Mouse (Mus musculus): ENCODE measurements around the gene Nlrp6. TPM values are rescaled to one million over a fixed set of nuclear protein-coding genes. Genes with fewer than 3 reads are reported as not detected.
"Not testable (repeated sequence)": the region's sequence is repeated elsewhere in the genome, so short reads cannot be mapped to it uniquely, and the experiment has no call there.

Nlrp6 gene
- total RNA-seq, 2 experiments from 2014 or later = not detected

- no peak for ATAC-seq (replicated peaks; ENCODE audit: low FRiP score, poor library complexity, severe bottlenecking)
These were observed 47.3 kb downstream of the Nlrp6 start for GRCm38 (mm10) chr7:140967862-140968591.

- not testable (repeated sequence) for ATAC-seq (replicated peaks; ENCODE audit: low FRiP score, poor library complexity, severe bottlenecking)
These were observed 48.0 kb downstream of the Nlrp6 start for GRCm38 (mm10) chr7:140968710-140969109.

GRCm38 (mm10) chr7:140970931-140971330, 50.2 kb downstream of the Nlrp6 start:
- ATAC-seq (replicated peaks; ENCODE audit: low FRiP score, poor library complexity, severe bottlenecking) = no peak

- no peak for ATAC-seq (replicated peaks; ENCODE audit: low FRiP score, poor library complexity, severe bottlenecking)
These were observed 50.9 kb downstream of the Nlrp6 start for GRCm38 (mm10) chr7:140971479-140972171.

- no peak for ATAC-seq (replicated peaks; ENCODE audit: low FRiP score, poor library complexity, severe bottlenecking)
These were observed 52.9 kb downstream of the Nlrp6 start for GRCm38 (mm10) chr7:140973396-140974165.

- no peak for ATAC-seq (replicated peaks; ENCODE audit: low FRiP score, poor library complexity, severe bottlenecking)
These were observed 54.2 kb downstream of the Nlrp6 start for GRCm38 (mm10) chr7:140974940-140975339.

- no peak for ATAC-seq (replicated peaks; ENCODE audit: low FRiP score, poor library complexity, severe bottlenecking)
These were observed 54.8 kb downstream of the Nlrp6 start for GRCm38 (mm10) chr7:140975465-140975864.

GRCm38 (mm10) chr7:140976720-140977119, 56.0 kb downstream of the Nlrp6 start:
- not testable (repeated sequence) for ATAC-seq (replicated peaks; ENCODE audit: low FRiP score, poor library complexity, severe bottlenecking)

Other genes with a start within 250 kb of the Nlrp6 start
- not detected in 2 replicates for gene Olfr45, start 239.0 kb upstream of the Nlrp6 start, total RNA-seq (2015; ENCODE audit: low replicate concordance)
- not detected in 2 replicates for gene Olfr45, start 239.0 kb upstream of the Nlrp6 start, total RNA-seq (2017; ENCODE audit: low replicate concordance)
- not detected in 2 replicates for gene Olfr541, start 223.6 kb upstream of the Nlrp6 start, total RNA-seq (2015; ENCODE audit: low replicate concordance)
- not detected in 2 replicates for gene Olfr541, start 223.6 kb upstream of the Nlrp6 start, total RNA-seq (2017; ENCODE audit: low replicate concordance)
- not detected in 2 replicates for gene Cyp2e1, start 157.2 kb upstream of the Nlrp6 start, total RNA-seq (2015; ENCODE audit: low replicate concordance)
- not detected in 2 replicates for gene Cyp2e1, start 157.2 kb upstream of the Nlrp6 start, total RNA-seq (2017; ENCODE audit: low replicate concordance)
- not detected in 2 replicates for gene Syce1, start 133.1 kb upstream of the Nlrp6 start, total RNA-seq (2015; ENCODE audit: low replicate concordance)
- gene Syce1, start 133.1 kb upstream of the Nlrp6 start, total RNA-seq (2017; ENCODE audit: low replicate concordance) = 0.60 TPM in 1 of 2 replicates, not detected in the other
- gene Zfp941, start 98.7 kb upstream of the Nlrp6 start, total RNA-seq (2015; ENCODE audit: low replicate concordance) = not detected in 2 replicates
- 0.28 and 0.51 TPM in 2 replicates for gene Zfp941, start 98.7 kb upstream of the Nlrp6 start, total RNA-seq (2017; ENCODE audit: low replicate concordance)
- not detected in 2 replicates for gene Urah, start 85.9 kb upstream of the Nlrp6 start, total RNA-seq (2015; ENCODE audit: low replicate concordance)
- gene Urah, start 85.9 kb upstream of the Nlrp6 start, total RNA-seq (2017; ENCODE audit: low replicate concordance) = not detected in 2 replicates
- gene Scgb1c1, start 75.4 kb upstream of the Nlrp6 start, total RNA-seq (2015; ENCODE audit: low replicate concordance) = not detected in 2 replicates
- gene Scgb1c1, start 75.4 kb upstream of the Nlrp6 start, total RNA-seq (2017; ENCODE audit: low replicate concordance) = not detected in 2 replicates
- gene Odf3, start 73.1 kb upstream of the Nlrp6 start, total RNA-seq (2015; ENCODE audit: low replicate concordance) = not detected in 2 replicates
- not detected in 2 replicates for gene Odf3, start 73.1 kb upstream of the Nlrp6 start, total RNA-seq (2017; ENCODE audit: low replicate concordance)
- not detected in 2 replicates for gene Gm45785, start 64.6 kb upstream of the Nlrp6 start, total RNA-seq (2015; ENCODE audit: low replicate concordance)
- gene Gm45785, start 64.6 kb upstream of the Nlrp6 start, total RNA-seq (2017; ENCODE audit: low replicate concordance) = not detected in 2 replicates
- 9.2 and 16.3 TPM in 2 replicates for gene Ric8a, start 63.9 kb upstream of the Nlrp6 start, total RNA-seq (2015; ENCODE audit: low replicate concordance)
- gene Ric8a, start 63.9 kb upstream of the Nlrp6 start, total RNA-seq (2017; ENCODE audit: low replicate concordance) = 9.2 and 9.8 TPM in 2 replicates
- 10.4 and 14.8 TPM in 2 replicates for gene Bet1l, start 63.3 kb upstream of the Nlrp6 start, total RNA-seq (2015; ENCODE audit: low replicate concordance)
- gene Bet1l, start 63.3 kb upstream of the Nlrp6 start, total RNA-seq (2017; ENCODE audit: low replicate concordance) = 17.3 and 19.5 TPM in 2 replicates
- gene Psmd13, start 38.9 kb upstream of the Nlrp6 start, total RNA-seq (2015; ENCODE audit: low replicate concordance) = 13.1 and 37.0 TPM in 2 replicates
- 56.0 and 77.4 TPM in 2 replicates for gene Psmd13, start 38.9 kb upstream of the Nlrp6 start, total RNA-seq (2017; ENCODE audit: low replicate concordance)
- gene Sirt3, start 38.6 kb upstream of the Nlrp6 start, total RNA-seq (2015; ENCODE audit: low replicate concordance) = 1.9 and 12.1 TPM in 2 replicates
- gene Sirt3, start 38.6 kb upstream of the Nlrp6 start, total RNA-seq (2017; ENCODE audit: low replicate concordance) = 1.4 and 2.1 TPM in 2 replicates
- not detected in 2 replicates for gene Cox8b, start 20.5 kb upstream of the Nlrp6 start, total RNA-seq (2015; ENCODE audit: low replicate concordance)
- gene Cox8b, start 20.5 kb upstream of the Nlrp6 start, total RNA-seq (2017; ENCODE audit: low replicate concordance) = not detected in 2 replicates
- gene Pgghg, start 20.5 kb downstream of the Nlrp6 start, total RNA-seq (2015; ENCODE audit: low replicate concordance) = 0.38 and 3.8 TPM in 2 replicates
- 1.5 and 3.3 TPM in 2 replicates for gene Pgghg, start 20.5 kb downstream of the Nlrp6 start, total RNA-seq (2017; ENCODE audit: low replicate concordance)
- not detected in 2 replicates for gene Ifitm5, start 29.4 kb downstream of the Nlrp6 start, total RNA-seq (2015; ENCODE audit: low replicate concordance)
- 1.5 TPM in 1 of 2 replicates, not detected in the other for gene Ifitm5, start 29.4 kb downstream of the Nlrp6 start, total RNA-seq (2017; ENCODE audit: low replicate concordance)
- not detected in 2 replicates for gene Gm45717, start 35.0 kb downstream of the Nlrp6 start, total RNA-seq (2015; ENCODE audit: low replicate concordance)
- not detected in 2 replicates for gene Gm45717, start 35.0 kb downstream of the Nlrp6 start, total RNA-seq (2017; ENCODE audit: low replicate concordance)
- gene Ifitm2, start 35.1 kb downstream of the Nlrp6 start, total RNA-seq (2015; ENCODE audit: low replicate concordance) = 133 and 151 TPM in 2 replicates
- 41.4 and 47.4 TPM in 2 replicates for gene Ifitm2, start 35.1 kb downstream of the Nlrp6 start, total RNA-seq (2017; ENCODE audit: low replicate concordance)
- 31.8 and 47.3 TPM in 2 replicates for gene Ifitm1, start 46.3 kb downstream of the Nlrp6 start, total RNA-seq (2015; ENCODE audit: low replicate concordance)
- 0.70 and 11.8 TPM in 2 replicates for gene Ifitm1, start 46.3 kb downstream of the Nlrp6 start, total RNA-seq (2017; ENCODE audit: low replicate concordance)
- 186 and 267 TPM in 2 replicates for gene Ifitm3, start 89.9 kb downstream of the Nlrp6 start, total RNA-seq (2015; ENCODE audit: low replicate concordance)
- gene Ifitm3, start 89.9 kb downstream of the Nlrp6 start, total RNA-seq (2017; ENCODE audit: low replicate concordance) = 78.8 and 112 TPM in 2 replicates
- 336 and 380 TPM in 2 replicates for gene Ifitm6, start 97.0 kb downstream of the Nlrp6 start, total RNA-seq (2015; ENCODE audit: low replicate concordance)
- gene Ifitm6, start 97.0 kb downstream of the Nlrp6 start, total RNA-seq (2017; ENCODE audit: low replicate concordance) = 99.4 and 179 TPM in 2 replicates
- gene Gm17387, start 108.2 kb downstream of the Nlrp6 start, total RNA-seq (2015; ENCODE audit: low replicate concordance) = not detected in 2 replicates
- not detected in 2 replicates for gene Gm17387, start 108.2 kb downstream of the Nlrp6 start, total RNA-seq (2017; ENCODE audit: low replicate concordance)
- 0.84 TPM in 1 of 2 replicates, not detected in the other for gene B4galnt4, start 140.2 kb downstream of the Nlrp6 start, total RNA-seq (2015; ENCODE audit: low replicate concordance)
- not detected in 2 replicates for gene B4galnt4, start 140.2 kb downstream of the Nlrp6 start, total RNA-seq (2017; ENCODE audit: low replicate concordance)
- gene Pkp3, start 157.3 kb downstream of the Nlrp6 start, total RNA-seq (2015; ENCODE audit: low replicate concordance) = not detected in 2 replicates
- not detected in 2 replicates for gene Pkp3, start 157.3 kb downstream of the Nlrp6 start, total RNA-seq (2017; ENCODE audit: low replicate concordance)
- gene Sigirr, start 179.7 kb downstream of the Nlrp6 start, total RNA-seq (2015; ENCODE audit: low replicate concordance) = 4.2 TPM in 1 of 2 replicates, not detected in the other
- gene Sigirr, start 179.7 kb downstream of the Nlrp6 start, total RNA-seq (2017; ENCODE audit: low replicate concordance) = 2.8 and 4.4 TPM in 2 replicates
- gene Ano9, start 196.9 kb downstream of the Nlrp6 start, total RNA-seq (2015; ENCODE audit: low replicate concordance) = not detected in 2 replicates
- not detected in 2 replicates for gene Ano9, start 196.9 kb downstream of the Nlrp6 start, total RNA-seq (2017; ENCODE audit: low replicate concordance)
- 123 and 158 TPM in 2 replicates for gene Ptdss2, start 201.5 kb downstream of the Nlrp6 start, total RNA-seq (2015; ENCODE audit: low replicate concordance)
- 153 and 164 TPM in 2 replicates for gene Ptdss2, start 201.5 kb downstream of the Nlrp6 start, total RNA-seq (2017; ENCODE audit: low replicate concordance)

All from erythroblast, adult 5-6 weeks (primary cell).